Mouse (Mus musculus): Measurements from ENCODE around the gene Syt1. TPM values are rescaled to one million over a fixed set of nuclear protein-coding genes. Genes with fewer than 3 reads are reported as not detected.
A peak's percentile ranks its signal among the peaks of the same experiment; 100 is the strongest.

Gene Syt1
- total RNA-seq, 2 experiments from 2014 or later: 10.0 to 12.9 TPM

- no peak for DNase-seq (ENCODE audit: low spot score in 2 of 2)
Observed at GRCm38 (mm10) chr10:108581555-108582396, 429.0 kb downstream of the Syt1 start.

- no peak for DNase-seq (ENCODE audit: low spot score in 2 of 2)
Observed at GRCm38 (mm10) chr10:108580786-108581420, 429.9 kb downstream of the Syt1 start.

GRCm38 (mm10) chr10:108579396-108579795 lies 431.4 kb downstream of the Syt1 start:
- no peak for DNase-seq (ENCODE audit: low spot score in 2 of 2)

DNA sequence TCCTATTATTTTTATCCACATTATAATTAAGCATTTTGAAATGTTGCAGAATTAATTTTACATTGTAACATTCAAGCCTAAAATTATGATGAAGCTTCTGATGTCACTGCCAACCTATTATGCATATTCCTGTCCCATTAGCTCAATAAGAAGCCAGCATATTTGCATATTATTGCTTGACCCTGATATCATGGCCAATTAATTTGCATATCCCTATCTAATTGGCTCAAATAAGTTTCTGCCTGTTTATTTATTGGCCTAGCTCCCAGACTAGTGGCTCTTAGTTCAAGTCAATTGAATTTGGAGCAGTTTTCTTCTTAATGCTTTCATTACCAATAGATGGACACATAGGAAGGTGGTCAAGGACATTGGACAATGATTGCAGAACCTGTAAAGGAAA lies 433.2 kb downstream of the Syt1 start:
- DNase-seq (ENCODE audit: low spot score in 2 of 2): no peak

DNA sequence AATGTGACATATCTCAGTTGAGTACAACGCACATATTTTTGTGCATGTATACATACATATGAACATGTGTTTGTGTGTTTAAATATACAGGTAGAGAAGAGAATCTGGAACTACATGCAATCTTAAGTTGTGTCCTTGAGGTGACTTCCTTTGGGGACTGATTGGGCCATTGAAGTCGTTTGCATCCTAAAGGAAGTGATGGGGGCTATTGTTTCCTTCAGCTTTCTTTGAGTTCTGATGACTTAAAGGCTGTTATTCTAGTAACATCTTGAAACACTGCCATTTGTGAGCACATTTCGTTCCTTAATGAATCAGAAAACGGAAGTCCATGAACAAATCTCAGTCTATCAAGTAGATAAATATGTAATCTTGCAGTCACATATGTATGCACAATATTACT lies 438.0 kb downstream of the Syt1 start:
- no peak for DNase-seq (ENCODE audit: low spot score in 2 of 2)

DNA sequence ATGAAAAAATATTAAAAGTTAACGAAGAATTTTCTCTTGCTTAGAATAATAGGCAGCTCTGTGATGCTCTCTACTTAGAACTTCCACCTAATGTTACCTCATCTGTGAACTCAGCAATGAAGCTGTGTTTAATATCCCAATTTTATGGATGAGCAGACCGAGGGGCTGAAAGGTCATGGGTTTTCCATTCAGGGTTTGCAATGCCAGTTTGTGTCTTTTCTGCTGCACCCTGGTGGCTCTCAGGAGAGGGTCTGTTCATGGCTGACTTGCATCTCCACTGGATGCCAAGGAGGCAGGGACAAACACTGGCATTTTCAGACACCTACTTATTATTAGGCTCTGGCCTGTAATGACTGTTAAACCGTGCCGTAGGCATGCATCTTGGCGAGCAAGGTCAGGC lies 439.7 kb downstream of the Syt1 start:
- DNase-seq (ENCODE audit: low spot score in 2 of 2): no peak

DNA sequence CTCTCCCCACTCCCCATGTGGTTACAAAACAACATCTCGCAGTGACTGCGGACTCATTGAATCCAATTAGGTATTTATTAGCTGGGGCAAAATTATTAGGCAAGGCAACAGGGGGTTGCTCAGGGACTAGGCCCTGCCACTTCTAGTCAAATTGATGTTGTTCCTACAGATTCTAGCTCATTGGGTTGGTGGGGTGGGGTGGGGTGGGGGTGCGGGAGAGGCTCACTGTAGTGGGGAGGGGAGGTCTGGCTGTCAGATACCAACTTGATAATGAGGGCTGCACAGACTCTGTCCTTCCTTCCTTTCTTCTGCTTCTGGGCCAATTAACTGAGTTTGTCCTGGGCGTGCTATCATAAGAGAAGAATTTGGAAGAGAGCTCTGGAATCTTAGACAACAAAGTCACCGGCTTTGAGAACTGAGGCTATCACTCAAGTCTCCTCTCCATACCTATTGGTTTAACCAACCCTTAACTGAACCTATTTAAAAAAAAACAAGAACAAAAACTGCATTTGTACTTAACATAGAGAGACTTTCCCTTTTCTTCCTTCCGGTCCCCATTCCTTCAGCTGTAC lies 441.1 kb downstream of the Syt1 start:
- DNase-seq (ENCODE audit: low spot score in 2 of 2): no peak

GRCm38 (mm10) chr10:108568925-108569324 lies 441.9 kb downstream of the Syt1 start:
- DNase-seq (ENCODE audit: low spot score in 2 of 2): no peak

- no peak for DNase-seq (ENCODE audit: low spot score in 2 of 2)
Observed at GRCm38 (mm10) chr10:108568136-108568535, 442.6 kb downstream of the Syt1 start.

DNA sequence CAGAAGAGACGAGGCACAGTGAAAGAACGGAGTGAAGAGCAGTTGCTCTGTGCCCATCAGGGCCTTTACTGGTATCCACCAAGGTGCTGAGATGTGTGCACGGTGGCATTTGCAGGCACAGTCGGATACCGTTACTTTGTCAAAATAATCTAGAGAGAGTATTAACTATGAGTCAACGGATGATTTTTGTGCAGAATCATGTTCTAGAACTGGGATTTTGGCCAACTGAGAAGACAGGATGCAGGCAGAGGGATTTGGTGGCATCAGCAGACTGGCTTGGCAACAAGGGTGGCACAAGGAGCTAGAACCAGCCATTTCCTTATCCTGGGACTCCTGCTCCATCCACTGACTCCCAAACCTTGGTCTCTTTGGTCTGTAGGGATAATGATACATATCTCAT lies 443.3 kb downstream of the Syt1 start:
- no peak for DNase-seq (ENCODE audit: low spot score in 2 of 2)

DNA sequence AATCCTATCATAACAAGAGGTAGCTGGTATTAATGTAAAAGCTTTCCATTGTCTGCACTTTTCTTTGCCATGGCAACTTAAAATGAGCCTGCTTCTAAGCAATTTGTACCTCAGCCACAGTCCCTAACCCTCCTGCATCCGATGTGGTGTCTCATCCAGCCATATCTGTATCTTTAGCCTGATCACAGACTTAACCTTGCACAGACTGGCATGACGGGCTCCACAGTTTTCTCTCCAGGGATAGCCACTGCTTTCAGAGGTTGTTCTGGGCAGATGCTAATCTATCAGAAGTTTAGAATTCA lies 451.2 kb downstream of the Syt1 start:
- DNase-seq (ENCODE audit: low spot score in 2 of 2): no peak

DNA sequence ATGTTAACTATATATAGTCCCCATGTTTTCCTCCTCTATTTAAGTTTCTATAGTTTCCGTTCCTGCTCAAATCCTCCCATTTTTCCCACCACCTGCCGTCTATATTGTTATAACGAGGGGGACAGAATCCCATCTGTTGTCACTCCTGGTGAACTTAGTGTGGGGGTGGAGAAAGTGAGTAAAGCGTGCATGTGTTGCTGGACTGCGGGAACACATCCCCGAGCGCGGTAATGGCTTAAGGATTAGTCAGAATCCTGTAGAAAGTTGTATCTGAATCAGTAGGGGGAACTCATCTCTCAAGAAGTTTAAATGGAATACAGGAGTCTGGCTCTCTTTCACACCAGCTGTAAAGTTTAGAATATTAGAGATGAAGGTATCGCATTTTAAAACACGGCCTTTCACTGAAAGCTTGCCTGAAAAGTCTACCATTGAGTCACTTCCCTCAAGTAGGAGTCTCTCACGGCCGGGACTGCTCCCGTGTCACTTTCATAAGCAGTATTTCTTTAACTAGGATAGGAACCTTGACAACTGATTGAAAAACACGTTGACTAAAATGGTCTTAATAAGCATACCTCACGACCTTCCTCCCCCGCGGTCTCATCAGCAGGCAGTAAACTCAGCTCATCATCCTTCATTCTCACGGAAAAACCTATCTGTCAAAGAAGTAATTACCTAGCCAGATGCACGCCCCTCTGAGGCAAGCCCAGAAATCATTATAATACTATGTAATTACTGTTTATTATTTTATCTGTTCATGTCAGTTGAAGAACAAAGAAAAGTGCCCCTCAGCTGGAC lies 451.8 kb downstream of the Syt1 start:
- DNase-seq (ENCODE audit: low spot score in 2 of 2): no peak

- no peak for DNase-seq (ENCODE audit: low spot score in 2 of 2)
Observed at GRCm38 (mm10) chr10:108552544-108552943, 458.2 kb downstream of the Syt1 start.

GRCm38 (mm10) chr10:108545715-108546114 lies 465.1 kb downstream of the Syt1 start:
- DNase-seq (ENCODE audit: low spot score in 2 of 2): no peak

GRCm38 (mm10) chr10:108541555-108541954 lies 469.2 kb downstream of the Syt1 start:
- DNase-seq (ENCODE audit: low spot score in 2 of 2): no peak

DNA sequence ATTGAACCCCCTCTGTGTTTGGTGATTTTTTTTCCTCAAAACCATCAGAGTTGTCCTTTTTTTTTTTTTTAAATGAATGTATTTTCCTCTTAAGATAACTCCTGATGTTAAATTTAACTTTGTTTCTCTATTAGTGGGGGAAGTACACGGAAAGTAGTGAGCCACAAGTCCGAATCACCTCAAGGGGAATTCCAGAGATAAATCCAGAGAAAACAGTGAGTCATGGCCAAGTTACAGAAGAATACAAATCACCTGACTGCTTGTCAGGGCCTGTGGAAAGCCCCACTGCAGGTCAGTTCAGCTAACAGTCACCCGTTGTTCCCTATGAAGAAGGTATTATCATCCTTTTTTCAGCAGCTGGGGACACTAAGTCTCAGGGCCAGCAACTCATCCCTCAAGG lies 472.2 kb downstream of the Syt1 start:
- no peak for DNase-seq (ENCODE audit: low spot score in 2 of 2)

GRCm38 (mm10) chr10:108537641-108538040 lies 473.1 kb downstream of the Syt1 start:
- peak in 1 of 2 experiments; percentile 28 for DNase-seq (ENCODE audit: low spot score in 2 of 2)

- no peak for DNase-seq (ENCODE audit: low spot score in 2 of 2)
Observed at GRCm38 (mm10) chr10:108535922-108536321, 474.9 kb downstream of the Syt1 start.

- no peak for DNase-seq (ENCODE audit: low spot score in 2 of 2)
Observed at GRCm38 (mm10) chr10:108534112-108534511, 476.7 kb downstream of the Syt1 start.

- no peak for DNase-seq (ENCODE audit: low spot score in 2 of 2)
Observed at GRCm38 (mm10) chr10:108532916-108533315, 477.9 kb downstream of the Syt1 start.

- no peak for DNase-seq (ENCODE audit: low spot score in 2 of 2)
Observed at GRCm38 (mm10) chr10:108532283-108532682, 478.5 kb downstream of the Syt1 start.

GRCm38 (mm10) chr10:108531641-108532040 lies 479.1 kb downstream of the Syt1 start:
- no peak for DNase-seq (ENCODE audit: low spot score in 2 of 2)

All from adrenal gland, adult 18-20 months (tissue).